Mouse (Mus musculus): ENCODE measurements around the gene Zfp950.

DNA sequence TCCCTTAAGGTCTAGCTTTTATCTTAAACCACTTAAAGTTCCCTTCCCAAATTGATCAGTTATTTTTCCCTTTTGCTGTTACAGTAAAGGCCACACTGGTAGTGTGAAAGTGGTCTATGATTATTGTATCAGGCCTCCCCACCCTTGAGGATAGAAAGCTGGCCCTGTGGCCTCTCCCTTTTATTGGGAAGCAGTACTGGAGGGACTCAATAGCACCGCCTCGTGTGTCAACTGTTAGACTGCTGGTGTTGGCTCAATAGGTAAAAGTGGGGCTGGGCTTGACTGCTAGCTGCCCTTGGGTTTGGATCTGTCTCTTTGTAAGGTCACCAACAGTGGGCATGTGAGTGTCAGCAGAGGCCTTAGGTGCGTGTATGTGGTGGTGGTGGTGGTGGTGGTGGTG lies 76.3 kb downstream of the Zfp950 start:
- TF ChIP-seq CTCF (IDR thresholded peaks at IDR 0.05; ENCODE audit: borderline replicate concordance, insufficient read depth, low read depth, low read length) (no peak), POLR2A (IDR thresholded peaks at IDR 0.05; ENCODE audit: borderline replicate concordance, insufficient read depth, low read length) (no peak)
